Comparison of ENCODE assay signal across 8 mouse cellular contexts in the genomic region with DNA sequence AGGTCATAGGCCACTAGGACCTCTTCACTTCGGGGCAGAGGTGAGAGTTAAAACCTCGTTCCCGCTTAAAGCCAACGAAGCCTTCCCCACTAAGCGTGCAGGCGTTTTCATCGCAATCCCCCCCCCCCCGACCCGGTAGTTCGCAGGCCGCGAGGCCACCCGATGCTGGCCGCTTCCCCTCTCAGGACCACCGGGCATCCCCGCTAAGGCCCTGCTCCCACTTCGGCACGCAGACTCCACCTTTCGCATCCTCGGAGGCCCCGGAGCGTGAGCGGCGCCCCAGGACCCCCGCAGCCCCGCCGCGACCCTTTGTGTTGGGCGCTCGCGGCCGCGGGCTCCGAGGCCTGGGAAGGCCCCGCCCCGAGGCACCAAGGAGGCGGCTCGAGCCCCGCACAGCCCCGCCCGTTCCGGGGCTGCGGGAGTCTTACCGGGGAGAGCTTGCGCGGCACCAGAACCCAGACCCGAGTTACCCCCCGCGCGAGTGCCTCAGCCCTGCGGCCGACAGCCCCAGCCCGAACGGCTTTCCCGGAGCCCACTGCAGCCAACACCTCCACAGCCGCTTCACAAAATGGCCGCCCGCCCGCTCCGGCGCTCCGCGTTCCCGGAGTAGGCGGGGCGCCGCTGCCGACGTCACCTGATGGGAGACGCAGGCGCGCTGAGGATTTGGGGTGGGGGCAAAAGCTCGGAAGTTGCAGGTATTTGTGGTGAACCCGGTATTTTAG. TPM values are rescaled to one million over a fixed set of nuclear protein-coding genes. Genes with fewer than 3 reads are reported as not detected.
DNase-seq lines count a peak whose midpoint lies in the region; ATAC-seq lines count a peak whose summit lies in the region.

A gene (minus strand): TSS at position 608 of the 722 bp plus-strand sequence.
A gene (minus strand): TSS at position 621 of the 722 bp plus-strand sequence.

- peaks cover 5% of the 10 kb centered on the region for H3K36me3 ChIP-seq in intestine, embryonic 14.5 days (ENCODE audit: control insufficient read depth, insufficient read depth, low read length)

- H3K9ac ChIP-seq in intestine, embryonic 14.5 days (ENCODE audit: low read length), result peak within 1 kb of the TSS; percentile 97

- intact Hi-C loops in left cerebral cortex, postnatal 14 days (cut with DNase I), result no loop called here

- H3K4me2 ChIP-seq in intestine, embryonic 14.5 days (ENCODE audit: low read length), result peak within 1 kb of the TSS; percentile 83

- H3K4me1 ChIP-seq in intestine, embryonic 14.5 days (replicated peaks; ENCODE audit: control insufficient read depth, insufficient read depth, low read length), result peaks cover 9% of the 10 kb centered on the region

- DNase-seq in adrenal gland, adult (ENCODE audit: inconsistent age in 2 of 2, low spot score in 1 of 2), result peak; percentile 92 to 98
- DNase-seq in embryo, embryonic 10.5 days (ENCODE audit: low spot score), result peak; percentile 95
- DNase-seq in gastrocnemius, postnatal 25 days, result peak; percentile 89
- DNase-seq in intestine, embryonic 14.5 days (ENCODE audit: low spot score), result peak; percentile 98
- peak; percentile 86 to 91 for DNase-seq in left cerebral cortex, postnatal 14 days (ENCODE audit: low spot score in 2 of 2)
- DNase-seq in mesoderm, embryonic 11.5 days (ENCODE audit: low read depth, low spot score), result peak; percentile 93
- peak; percentile 80 to 85 for DNase-seq in right cerebral cortex, postnatal 36 days (ENCODE audit: low spot score in 2 of 2)
- DNase-seq in yolk sac, embryonic 10.5 days (ENCODE audit: low spot score), result peak; percentile 95

- ATAC-seq in intestine, embryonic 14.5 days (replicated peaks; ENCODE audit: low FRiP score, low TSS enrichment, low read depth), result peak; percentile 94

- peak within 1 kb of the TSS; percentile 92 for H3K27ac ChIP-seq in intestine, embryonic 14.5 days (ENCODE audit: low read depth)

- WGBS in intestine, embryonic 14.5 days, result under 1% methylated on average over 62 of the region's 74 CpGs

- peak within 1 kb of the TSS; percentile 97 for H3K4me3 ChIP-seq in intestine, embryonic 14.5 days (ENCODE audit: low read depth, low read length)

- no peaks in the 10 kb centered on the region for H3K9me3 ChIP-seq in intestine, embryonic 14.5 days (ENCODE audit: control insufficient read depth, low read length)

- H3K27me3 ChIP-seq in intestine, embryonic 14.5 days (replicated peaks; ENCODE audit: control insufficient read depth, insufficient read depth, low read length), result no peaks in the 10 kb centered on the region

RNA-seq across cellular contexts. Expression of the first gene that starts in this region (rescaled TPM):
- total RNA-seq in gastrocnemius, postnatal 25 days (2021), result 10 to 100 TPM in 1 of 2 experiments, 1 to 10 TPM in 1; 8.2 to 10.9 TPM
- 46.2 and 50.3 TPM in 2 replicates for polyA plus RNA-seq in intestine, embryonic 14.5 days (2014; fragmentation: Nextera tagmentation; extraction: Ambion mirVana)
- total RNA-seq in left cerebral cortex, postnatal 14 days (2021), result 10 to 100 TPM; 24.0 to 26.0 TPM

RNA-seq across cellular contexts. Expression of the second gene that starts in this region (rescaled TPM):
- 1 to 10 TPM; 6.3 TPM for total RNA-seq in gastrocnemius, postnatal 25 days (2021)
- 29.1 and 31.6 TPM in 2 replicates for polyA plus RNA-seq in intestine, embryonic 14.5 days (2014; fragmentation: Nextera tagmentation; extraction: Ambion mirVana)
- total RNA-seq in left cerebral cortex, postnatal 14 days (2021), result 10 to 100 TPM; 25.5 to 30.2 TPM

Comparison
In these comparisons a context has a peak if more than half of its experiments do, and no peak if none do; other contexts are left out.
1. Peak in every context shown above with its lines: DNase-seq, ATAC-seq, H3K4me3 ChIP-seq and H3K27ac ChIP-seq.